Mouse (Mus musculus) skeletal muscle tissue, adult 2 months (tissue): ENCODE results near the gene Fmod.

Experiments used
- DNase-seq: peaks from one replicate; pipeline ENCODE4 v3.0.0-alpha.2; 2012; ENCODE audit warnings: low read depth, low spot score

Gene Fmod

DNA sequence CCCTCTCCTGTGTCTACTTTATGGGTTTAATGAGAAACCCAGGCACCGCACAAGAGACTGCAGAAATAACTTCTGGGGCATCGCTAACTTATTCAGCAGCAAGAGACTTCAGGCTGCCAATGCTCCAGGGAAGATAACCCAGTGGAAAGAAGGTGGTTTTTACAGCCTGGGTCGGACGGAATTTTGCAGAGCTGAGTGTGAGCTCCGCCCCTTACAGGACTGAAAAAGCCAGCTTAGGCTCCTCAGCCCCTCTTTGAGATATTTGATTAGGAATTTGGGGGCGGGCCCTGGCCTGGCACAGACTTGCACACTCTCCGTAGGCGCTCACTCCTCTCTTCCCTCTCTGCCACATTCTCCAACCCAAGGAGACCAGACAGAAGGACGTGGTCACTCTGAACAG lies at the start of gene Fmod:
TSS of gene Fmod (plus strand) at position 83 of the 400 bp plus-strand sequence.
- DNase-seq = no peak

DNA sequence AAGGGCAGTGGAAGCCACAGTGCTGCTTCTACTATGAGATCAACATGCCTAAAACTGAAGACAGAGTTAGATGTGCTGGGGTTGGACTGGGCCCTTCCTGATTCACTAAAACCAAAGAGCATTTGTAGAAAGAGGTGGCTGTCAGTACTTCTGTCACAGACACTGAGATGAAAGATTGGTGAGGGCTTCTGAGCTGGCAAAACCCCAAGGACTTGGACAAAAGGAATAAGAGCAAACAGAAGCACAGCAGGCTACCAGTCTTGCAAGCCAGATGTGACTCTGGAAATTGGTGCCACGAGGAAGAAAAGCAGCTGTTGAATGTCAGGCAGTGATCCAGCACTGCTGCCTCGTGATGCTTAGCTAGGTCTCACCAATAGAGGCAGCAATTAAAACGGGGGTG lies 48.2 kb upstream of the Fmod start:
- no peak for DNase-seq

DNA sequence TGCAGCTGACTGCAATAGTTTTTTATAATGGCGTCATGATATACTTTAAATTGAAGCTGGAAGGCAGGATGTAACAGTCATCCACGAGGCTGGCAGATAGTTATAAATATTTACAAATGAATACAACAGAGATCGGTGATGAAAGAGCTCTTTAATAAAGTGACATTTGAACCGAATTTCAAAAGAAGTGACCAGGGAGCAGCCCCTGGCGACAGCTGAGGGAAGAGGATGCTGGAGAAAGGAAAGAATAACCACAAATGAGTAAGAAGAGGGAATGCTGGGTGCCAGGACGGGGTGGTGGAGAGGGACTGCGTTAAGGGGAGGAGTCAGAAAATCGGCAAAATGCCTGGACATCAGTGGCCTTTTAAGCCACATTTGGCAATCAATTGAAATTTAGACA lies 45.8 kb upstream of the Fmod start:
- DNase-seq = no peak

DNA sequence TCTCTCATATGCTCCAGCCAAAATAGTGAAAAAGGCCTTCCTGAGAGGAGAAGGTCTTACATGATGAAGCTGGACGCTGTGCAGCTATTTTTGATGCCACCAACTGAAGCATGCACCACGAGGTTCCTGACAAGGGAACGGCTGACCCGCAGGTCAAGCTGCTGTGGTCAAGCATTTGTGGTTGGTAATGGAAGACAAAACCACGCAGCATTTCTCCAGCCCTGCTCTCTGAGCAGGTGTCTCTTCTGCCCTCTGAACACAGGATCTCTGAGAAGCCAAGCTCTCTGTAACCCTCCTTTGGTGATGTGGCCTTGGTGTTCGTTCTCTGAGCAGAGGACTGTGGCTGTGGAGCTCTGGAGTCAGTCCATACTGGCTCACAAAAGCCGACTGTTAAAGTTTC lies 31.6 kb upstream of the Fmod start:
- no peak for DNase-seq

DNA sequence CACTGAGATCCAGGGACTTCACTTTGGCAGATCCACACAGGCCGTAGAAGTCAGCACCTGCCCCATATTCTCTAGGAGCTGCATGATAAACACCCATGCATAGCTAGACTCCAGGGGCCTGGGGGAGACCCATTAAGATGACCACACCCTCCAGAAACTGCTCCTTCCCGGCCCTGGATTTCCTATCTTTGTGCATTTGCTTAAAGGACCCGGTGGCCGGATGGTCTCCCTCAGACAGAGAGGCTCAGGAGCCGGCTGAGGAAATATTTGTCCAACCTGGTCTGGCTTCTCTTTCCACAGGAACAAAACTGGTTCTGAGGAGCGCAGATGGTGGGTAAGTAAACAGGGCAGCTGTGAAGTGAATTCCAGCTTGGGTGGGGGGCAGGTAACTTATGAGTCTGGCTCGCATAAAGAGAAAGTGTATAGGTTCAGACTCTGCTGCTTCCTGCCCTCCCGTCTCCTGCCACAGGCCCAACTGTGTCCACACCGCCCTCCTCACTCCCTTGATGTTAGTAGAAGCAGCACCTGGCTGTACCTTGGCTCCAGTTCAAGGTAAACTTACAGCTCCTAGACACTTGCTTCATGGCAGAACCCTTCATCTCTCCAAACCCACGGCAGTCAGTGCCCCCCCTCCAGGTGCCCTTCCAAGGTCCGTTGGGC lies 30.8 kb upstream of the Fmod start:
- no peak for DNase-seq

DNA sequence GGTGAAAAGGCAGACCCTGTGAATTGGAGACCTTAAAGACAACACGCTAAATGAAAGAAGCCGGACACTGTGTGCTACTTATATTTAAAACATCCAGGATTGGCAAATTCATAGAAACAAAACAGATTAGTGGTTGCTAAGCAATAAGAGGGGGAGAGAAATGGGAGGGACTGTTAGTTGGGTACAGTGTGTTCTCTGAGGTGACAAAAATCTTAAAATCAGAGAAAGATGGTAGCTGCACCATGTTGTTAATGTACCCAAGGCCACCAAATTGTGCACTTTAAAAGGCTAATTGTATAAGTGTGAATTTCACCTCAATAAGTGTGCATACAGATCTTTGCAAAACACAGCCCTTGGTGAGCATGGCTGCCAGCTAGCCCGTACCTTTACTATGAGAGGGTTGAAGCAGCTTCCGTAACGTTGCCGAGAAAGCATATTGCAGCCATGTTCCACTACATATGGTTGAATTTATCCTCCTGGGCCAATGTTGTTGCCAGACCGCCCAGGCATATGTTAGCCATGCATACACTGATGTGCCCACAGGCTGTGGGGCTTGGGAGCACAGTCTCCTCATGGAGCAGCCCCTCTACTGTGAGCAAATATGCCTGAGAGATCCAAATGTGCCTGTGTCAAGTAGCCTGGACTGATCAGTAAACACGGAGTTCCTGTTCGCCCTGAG lies 12.6 kb upstream of the Fmod start:
- no peak for DNase-seq

DNA sequence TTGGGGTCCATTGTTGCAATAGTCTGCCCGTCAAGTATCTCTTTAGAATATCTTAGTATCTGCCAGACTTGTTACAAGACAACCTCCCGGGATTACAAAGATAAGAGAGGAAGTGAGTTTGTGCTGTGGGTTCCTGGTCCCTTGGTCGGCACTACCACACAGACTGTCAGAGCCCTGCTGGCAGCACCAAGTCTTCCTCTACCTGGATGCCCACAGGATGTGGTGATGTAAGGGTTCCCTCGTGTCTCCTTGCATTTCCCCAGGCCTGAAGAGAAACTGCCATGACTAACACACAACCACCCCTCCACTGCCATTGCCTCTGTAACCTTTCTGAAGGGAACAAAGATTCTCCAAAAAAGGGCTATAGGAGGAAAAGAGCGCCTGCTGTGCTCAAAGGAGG lies 11.1 kb upstream of the Fmod start:
- DNase-seq = no peak

DNA sequence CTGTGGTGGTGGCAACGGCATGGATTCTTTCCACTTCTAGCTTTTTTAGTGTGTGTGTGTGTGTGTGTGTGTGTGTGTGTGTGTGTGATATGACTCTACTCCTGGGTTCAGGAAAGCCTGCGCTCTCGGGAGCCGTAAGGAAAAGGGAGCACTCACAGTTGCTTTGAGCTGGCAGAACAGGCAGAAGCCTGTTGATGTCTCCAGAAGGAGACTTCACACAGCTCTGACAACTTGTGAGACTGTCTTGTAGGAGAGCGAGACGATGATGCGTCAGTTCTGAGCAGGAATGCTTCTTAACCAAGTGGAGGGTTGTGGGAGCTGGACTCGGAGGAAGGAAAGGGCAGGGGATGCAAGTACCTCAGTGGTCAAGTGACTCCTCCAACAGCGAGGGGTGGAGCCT lies 10.3 kb upstream of the Fmod start:
- no peak for DNase-seq

DNA sequence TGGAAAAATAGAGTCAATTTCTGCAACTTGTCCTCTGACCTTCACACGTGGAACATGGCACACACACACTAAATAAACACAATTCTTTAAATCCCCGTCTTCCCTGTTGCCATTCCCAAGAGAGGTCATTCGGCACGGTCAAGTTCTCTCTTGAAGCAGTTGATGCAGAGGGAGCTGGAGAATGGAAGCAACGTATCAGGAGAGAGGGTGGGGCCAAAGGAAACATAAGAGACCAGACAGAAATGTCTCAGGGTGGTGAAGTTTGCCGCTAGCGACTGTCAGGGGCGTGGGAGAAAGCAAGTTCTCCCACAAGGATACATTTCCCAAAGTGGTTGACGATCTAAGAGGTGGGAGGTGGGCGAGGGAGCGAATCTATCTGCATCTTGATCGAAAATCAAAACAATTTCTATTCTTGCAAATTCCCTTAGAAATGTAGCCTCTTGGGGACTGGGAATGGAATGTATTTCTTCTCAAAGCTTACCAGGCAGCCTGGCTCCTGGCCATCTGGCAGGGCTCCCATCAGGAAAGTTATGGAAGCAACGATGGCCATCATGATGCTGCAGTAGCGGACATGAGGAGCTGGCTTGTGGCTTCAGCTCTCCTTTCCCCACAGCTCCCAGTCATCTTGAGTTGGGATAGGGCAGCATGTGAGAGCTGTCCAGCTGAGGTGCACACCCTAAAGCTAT lies 8.8 kb upstream of the Fmod start:
- no peak for DNase-seq

DNA sequence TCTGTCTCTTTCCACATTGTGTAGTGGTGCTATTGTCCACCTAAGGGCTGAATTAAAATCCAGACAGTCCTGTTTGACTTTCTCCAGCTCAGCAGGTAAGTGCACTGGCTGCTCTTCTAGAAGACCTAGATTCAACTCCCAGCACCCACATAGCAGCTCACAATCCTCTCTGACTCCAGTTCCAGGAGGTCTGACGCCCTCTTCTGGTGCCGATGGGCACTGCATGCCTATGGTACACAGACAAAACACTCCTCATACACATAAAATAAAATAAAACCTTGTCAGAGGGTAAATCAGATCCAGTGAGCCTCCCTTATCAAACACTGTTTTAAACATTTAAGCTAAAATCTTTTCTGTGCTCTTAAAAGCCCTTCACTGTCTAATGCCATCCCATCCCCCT lies 562 bp upstream of the Fmod start:
- no peak for DNase-seq

DNA sequence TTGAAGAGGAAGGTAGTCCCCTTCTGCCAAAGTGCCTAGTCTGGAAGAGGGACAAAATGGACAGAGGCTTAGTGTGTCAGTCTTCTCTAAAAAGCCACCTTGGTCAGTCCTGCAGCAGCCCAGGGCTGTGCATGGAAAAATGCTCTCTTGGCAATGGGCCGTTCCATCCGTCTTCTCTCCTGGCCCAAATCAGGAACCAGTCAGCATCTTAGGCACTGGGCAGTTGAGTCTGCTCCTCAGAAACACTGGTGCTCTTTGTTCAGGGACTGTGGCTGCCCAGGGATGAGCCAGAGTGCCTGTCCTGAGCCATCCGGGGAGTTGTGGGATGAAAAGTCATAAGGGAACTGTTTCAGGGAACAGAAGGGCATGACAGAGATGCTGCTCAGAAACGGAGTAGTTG lies 1.3 kb downstream of the Fmod start:
- no peak for DNase-seq

DNA sequence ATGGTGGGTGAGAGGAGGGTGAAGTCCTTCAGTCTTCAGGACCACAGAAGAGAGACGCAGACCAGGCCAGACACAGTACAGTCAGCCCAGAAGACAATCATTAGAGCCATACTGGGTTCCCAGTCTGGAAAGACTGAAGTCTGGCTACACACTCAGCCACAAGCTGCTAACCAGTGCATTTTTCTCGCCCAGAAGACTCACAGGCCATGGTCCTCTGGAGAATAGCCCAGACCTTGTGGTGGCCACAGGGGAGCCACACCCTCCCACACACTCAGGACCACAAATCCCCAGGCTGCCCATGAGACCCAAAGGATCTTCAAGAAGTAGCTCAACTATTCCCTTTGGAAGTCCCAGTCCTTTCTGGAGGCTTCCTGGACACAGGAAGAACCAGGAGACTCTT lies 2.3 kb downstream of the Fmod start:
- DNase-seq = no peak

DNA sequence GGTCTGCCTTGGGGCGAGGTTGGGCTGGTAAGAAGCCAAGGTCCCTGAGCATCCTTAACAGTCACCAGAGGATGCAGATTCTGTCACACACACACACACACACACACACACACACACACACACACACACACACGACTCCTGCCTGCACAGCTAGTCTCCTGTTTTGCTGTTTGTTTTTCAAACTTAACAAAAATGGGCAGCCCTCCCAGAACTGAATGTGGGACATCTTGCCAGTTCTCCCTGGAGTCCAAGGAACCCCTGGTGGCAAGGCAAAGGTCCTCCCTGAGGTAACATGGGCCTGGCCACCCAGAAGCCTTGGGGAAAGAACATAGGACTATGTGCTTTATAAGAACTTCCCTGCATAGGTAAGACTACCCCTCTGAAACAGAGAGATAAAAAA lies 4.8 kb downstream of the Fmod start:
- no peak for DNase-seq

DNA sequence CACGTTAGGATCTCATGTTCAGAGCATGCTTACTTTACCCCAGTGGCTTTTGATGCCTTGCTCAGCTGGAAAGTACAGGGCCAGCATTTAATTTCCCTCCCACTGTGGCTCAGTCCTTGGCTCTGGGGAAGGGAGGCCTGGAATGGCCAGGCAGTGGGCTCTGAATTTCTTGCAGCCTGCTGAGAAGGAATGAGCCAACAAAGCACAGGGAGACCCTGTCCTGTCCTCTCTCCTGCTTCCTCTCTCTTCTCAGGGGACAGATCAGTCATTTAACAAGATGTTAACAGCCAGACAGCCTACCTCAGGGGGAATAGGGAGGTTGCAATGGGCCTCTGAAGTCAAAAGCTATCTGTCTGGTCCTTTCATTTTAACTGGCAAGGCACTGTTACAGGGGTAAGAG lies 5.3 kb downstream of the Fmod start:
- no peak for DNase-seq

DNA sequence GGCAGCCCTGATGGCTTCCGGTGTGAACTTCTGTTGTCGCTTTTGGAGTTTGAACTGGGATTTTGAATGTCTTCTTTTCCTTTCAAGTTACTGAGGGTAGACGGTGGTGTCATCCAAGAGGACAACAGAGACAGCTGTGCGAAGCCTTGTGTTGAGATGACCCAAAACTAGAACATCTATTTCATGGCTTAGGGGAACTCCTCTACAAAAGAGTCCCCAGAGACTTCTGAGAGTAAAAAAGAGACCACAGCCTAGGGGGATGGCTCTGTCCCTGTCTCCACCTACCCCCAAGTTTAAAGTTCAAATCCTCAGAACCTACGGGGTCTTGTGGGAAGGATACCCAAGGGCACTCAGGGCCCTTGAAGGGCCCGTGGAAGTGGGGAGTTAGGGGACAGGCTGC lies 7.8 kb downstream of the Fmod start:
- no peak for DNase-seq

DNA sequence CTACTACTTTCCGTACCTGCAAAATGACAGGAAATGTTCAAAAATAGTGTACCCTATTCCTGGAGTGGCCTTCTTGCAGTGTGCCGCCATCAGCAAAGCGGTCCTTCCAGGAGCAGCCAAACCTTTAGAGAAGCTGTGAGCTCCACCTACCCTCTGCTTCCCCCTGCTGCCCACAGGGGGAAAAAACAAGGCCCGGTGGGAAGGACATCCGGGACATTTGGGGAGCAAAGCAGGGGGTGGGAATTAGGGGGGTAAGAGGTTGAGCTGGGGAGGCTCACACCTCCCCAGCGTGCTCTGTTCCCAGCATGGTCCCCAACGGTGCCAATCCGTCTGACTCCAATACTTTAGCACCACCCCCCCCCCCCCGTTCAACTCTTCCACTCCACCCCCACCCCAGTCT lies 8.9 kb downstream of the Fmod start:
- peak; percentile 62 for DNase-seq

DNA sequence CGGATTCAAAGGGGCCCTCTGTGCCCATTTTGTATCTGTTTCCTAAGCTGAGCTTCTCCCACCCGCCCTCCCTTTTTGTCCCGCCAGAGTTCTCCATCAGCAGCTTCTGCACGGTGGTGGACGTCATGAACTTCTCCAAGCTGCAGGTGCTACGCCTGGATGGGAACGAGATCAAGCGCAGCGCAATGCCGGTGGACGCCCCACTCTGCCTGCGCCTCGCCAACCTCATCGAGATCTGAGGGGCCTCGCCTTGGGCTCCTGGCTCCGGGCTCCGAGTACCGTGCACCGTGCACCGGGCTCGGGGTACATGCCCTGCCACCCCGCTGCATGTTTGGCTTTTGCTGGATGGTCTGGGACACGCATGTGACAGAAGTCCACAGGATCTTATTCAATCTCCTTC lies 9.3 kb downstream of the Fmod start:
- no peak for DNase-seq

DNA sequence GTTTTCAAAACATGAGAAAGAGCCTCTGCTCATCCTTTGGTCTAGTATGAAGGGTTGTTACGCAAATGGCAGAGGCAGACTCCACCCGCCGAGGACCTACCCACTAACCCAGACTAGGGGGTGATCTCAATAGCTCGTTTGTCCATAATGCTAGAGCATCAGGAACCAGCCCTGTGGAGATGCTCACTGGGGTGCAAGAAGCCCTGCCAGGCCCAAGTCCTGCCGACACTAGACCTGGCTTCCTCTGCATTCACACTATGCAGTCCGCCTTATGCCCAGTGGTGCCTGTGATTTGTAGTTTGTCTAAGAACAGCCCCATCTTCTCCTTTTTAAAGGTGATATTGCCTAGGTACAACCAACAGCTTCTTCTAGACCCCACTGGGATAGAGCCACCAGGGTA lies 10.4 kb downstream of the Fmod start:
- DNase-seq = no peak

DNA sequence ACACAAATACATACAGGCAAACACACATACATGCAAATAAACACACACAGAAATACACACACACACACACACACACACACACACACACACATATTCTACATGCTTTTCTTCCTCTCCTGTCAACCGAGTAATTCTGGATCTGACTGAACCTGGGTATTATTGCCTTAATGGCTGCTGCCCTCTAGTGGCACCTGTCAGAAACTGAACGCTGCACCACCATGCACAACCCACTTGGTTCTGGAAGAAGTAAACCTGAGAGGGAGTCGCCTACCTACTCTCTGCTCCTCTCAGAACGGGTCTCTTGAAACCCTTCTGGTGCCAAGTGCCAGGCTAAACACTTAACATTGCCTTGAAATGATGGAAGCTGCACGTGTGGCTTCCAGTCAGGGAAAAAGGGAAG lies 11.7 kb downstream of the Fmod start:
- DNase-seq = peak; percentile 58

DNA sequence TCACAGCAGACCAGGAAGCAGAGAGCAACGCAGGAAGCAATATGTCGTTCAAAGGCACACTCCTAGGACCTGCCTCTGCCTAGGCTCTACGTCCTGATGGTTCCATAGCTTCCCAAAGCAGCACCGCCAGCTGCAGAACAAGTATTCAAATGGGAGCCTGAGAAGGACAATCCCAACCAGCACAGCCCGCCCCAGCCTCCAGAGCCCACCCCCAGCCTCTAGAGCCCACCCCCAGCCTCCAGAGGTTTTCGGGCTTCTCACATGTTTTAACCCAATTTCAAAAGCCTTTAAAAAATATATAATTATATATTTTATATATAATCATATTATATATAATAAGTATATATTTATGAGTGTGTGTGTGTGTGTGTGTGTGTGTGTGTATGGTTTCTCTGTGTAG lies 12.5 kb downstream of the Fmod start:
- DNase-seq = no peak

DNA sequence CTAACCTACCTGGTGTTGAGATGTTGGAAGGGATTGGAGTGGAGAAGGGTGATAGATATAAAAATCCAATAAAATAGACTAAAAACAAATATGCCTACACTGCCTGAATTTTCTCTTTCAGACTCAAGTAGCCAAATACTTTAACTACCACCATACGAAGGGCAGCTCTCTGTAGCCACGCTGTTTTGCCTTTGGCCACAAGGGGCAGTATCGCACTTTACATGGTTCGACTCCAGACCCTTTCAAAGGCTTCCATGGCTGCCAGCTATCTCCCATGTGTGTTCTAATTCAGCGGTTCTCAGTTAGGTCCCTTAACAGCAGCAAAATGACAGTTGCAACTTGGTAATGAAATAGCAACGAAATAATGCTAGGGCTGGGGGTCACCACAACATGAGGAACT lies 16.2 kb downstream of the Fmod start:
- DNase-seq = peak; percentile 75

DNA sequence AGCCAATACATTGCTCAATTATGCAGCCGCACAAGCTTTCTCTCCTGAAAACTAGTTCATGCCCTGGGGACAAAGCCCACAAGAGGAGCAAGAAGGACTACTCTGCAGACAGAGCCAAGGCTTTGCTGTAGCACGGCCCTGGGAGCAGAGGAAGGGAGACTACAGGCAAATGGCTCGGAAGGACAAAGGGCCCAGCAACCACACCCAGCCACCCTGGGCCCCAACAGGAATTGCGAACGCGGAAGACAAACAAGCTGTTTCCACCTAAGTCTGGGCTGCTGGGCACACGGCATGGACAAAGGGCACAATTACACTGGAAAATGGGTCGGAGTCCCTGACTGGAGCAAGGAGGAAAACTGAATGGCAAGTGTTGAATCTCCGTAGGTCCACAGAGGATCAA lies 18.0 kb downstream of the Fmod start:
- DNase-seq = no peak

DNA sequence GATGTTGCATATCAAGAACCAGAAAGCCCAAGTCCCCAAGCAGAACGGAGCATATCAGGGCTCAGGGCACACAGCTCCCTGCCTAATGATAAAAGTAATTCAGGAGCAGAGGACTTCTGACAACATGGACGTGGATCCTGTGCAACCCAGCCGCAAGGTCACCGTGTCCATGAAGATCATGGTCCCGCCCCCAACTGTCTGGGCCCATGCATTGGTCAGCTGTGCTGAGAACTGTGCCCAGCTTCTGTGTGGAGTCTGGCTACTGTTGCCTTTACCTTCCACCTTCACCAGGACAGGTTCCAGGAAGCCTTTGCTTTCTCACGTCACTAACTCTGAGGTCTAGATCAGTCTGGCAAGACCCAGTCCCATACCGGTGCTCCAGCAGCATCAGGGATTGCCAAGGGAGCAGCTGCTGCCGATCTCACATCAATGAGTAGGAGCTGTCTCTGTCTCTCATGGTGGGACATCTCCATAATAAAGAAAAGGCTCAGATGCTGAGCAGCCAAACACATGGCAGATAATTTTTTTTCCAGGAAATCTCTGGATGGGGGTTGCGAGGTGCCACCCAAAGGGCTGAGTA lies 18.7 kb downstream of the Fmod start:
- no peak for DNase-seq
